Mouse (Mus musculus): ENCODE results near the gene Unc79.

- no peak for TF ChIP-seq POLR2A (IDR thresholded peaks at IDR 0.05; ENCODE audit: insufficient read depth, low read depth, low read length)
- TF ChIP-seq CTCF (IDR thresholded peaks at IDR 0.05; ENCODE audit: insufficient read depth, low read depth, low read length) = no peak
These were observed 110.8 kb downstream of the Unc79 start for GRCm38 (mm10) chr12:103059321-103060053.
